Mouse (Mus musculus) forebrain, embryonic 14.5 days (tissue): ENCODE results near the gene Vipr2. TPM values are rescaled to one million over a fixed set of nuclear protein-coding genes. Genes with fewer than 3 reads are reported as not detected.

Experiments used
- microRNA-seq: library from miRNA; unstranded; fragments of <30 nt; microRNA quantifications from one replicate; pipeline ENCODE4, GENCODE M21; 2016
- polyA plus RNA-seq: library from polyadenylated mRNA; unstranded; fragments of >200 nt; fragmentation: Nextera tagmentation; extraction: Ambion mirVana; gene quantifications from 2 replicates; pipeline ENCODE4 v1.2.1, GENCODE M21; 2014

Gene Vipr2
- polyA plus RNA-seq, 1 experiment from 2014 or later, result 1.2 TPM

Small RNA genes lying within 50 kb of the gene (microRNA-seq; reads per million reads assigned to microRNA genes)
- gene Gm44372, result not detected

Other genes starting within 250 kb of the Vipr2 start
- gene Zfp386, start 30.0 kb upstream of the Vipr2 start, polyA plus RNA-seq, result 69.9 and 77.0 TPM in 2 replicates
- 12.5 TPM in 2 replicates for gene Wdr60, start 185.3 kb downstream of the Vipr2 start, polyA plus RNA-seq
- gene Gm11027, start 197.7 kb downstream of the Vipr2 start, polyA plus RNA-seq, result not detected in 2 replicates
- 12.2 and 14.0 TPM in 2 replicates for gene Esyt2, start 203.5 kb downstream of the Vipr2 start, polyA plus RNA-seq